Mouse (Mus musculus) subcutaneous adipose tissue, adult 2 months (tissue): Measurements from ENCODE around the gene Kcna4. TPM values are rescaled to one million over a fixed set of nuclear protein-coding genes. Genes with fewer than 3 reads are reported as not detected.

Source experiments
- polyA plus RNA-seq: library from polyadenylated mRNA; depleted of rRNA; stranded (reverse); fragments of >200 nt; gene quantifications from 2 replicates; pipeline ENCODE4 v1.2.3, GENCODE M21; 2012; ENCODE audit warnings: low replicate concordance; rRNA removed

The Kcna4 gene
- polyA plus RNA-seq, result not detected in 2 replicates

DNA sequence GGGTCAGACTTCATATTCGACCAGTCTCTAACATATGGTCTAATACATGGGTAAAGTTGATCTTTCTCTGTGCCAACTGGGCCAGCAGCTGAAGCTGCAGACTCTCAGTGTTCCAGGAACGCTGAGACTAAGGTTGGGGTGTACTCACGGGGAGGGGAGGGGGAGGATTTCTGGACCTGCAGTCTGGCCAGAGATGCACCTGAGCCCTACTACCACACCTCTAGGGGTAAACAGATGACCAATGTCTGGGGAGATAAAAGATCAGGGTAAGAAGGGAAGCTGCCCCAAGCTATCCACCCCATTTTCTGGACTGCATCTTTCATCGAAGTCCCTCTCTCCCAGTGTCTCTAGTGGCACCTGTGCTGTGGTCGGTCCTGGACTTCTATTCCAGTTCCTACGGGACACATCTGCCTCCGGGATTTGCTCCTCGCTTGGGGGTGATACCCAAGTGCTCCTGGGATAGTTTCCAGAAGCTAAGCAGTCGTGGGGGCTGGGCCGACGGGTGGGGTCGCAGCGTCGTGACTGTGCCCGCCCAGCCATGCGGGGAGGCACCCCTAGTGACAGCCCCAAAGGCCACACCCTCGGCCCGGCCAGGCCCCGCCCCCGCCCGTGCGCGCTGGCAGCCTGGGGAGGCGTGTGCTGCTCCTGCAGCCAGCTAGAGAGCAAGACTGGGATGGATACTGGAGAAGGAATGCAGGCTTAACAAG lies at the start of gene Kcna4:
Gene Kcna4 (plus strand): TSS at position 650 of the 707 bp plus-strand sequence.

Other genes with a start within 250 kb of the Kcna4 start
- gene Fshb, start 231.0 kb upstream of the Kcna4 start, polyA plus RNA-seq, result not detected in 2 replicates